Mouse (Mus musculus): Measurements from ENCODE around the gene Reck. TPM values are rescaled to one million over a fixed set of nuclear protein-coding genes. Genes with fewer than 3 reads are reported as not detected.

Gene Reck
- polyA plus RNA-seq (2012; rRNA removed) = 2.2 and 2.5 TPM in 2 replicates

DNA sequence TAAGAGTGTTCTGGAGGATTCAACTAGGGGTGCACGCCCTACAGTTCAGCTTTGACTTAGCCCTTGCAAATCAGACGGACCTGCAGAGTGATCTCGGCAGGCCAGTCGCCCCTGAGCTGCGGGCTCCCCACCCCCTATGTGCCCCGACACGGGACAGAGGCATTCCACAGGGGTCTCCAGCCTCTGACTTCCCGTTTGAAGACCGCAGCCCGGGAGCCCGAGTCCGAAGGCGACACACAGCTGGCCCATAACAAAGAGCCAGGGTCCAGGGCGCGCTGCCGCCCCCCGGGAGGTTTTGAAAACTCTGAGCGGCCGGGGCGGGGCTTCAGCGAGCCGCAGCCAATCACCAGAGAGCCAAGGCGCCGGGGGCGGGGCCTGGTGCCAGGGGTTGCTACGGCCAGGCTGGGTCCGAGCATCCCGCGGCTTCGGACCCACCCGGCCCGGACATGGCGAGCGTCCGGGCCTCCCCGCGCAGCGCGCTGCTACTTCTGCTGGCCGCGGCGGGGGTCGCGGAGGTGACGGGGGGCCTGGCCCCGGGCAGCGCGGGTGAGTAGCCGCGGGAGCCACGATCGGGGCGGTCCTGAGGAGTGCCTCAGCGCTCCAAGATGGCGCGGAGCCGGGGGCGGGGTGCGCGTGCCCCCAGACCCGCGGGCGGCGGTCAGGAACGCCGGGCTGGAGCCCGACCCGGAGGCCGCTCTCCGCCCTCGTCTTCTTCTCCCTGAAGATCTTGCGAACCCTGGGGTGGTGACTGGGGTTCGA, at the start of gene Reck:
Gene Reck (plus strand): TSS at position 371 of the 759 bp plus-strand sequence.

DNA sequence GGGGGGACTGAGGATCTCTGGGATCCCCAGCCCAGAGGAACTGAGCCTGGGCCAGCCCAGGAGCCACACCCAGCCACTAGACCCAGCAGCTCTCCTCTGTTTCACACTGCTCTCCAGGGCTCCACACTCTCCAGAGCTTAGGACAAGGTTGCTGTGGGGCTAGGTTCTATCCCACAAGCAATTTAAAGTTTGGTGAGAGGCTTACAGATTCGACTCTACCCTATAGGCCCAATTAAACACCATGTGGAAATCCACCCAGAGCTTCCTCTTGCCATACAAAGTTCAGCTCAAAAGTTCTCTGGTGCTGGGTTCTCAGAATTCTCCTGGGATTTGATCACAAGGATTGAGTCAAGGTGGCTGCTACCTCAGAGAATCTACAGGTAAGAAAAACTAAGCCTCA, 35.2 kb upstream of the Reck start, which contains the start of gene Olfr157:
Gene Olfr157 (minus strand): TSS at position 101 of the 400 bp plus-strand sequence.

DNA sequence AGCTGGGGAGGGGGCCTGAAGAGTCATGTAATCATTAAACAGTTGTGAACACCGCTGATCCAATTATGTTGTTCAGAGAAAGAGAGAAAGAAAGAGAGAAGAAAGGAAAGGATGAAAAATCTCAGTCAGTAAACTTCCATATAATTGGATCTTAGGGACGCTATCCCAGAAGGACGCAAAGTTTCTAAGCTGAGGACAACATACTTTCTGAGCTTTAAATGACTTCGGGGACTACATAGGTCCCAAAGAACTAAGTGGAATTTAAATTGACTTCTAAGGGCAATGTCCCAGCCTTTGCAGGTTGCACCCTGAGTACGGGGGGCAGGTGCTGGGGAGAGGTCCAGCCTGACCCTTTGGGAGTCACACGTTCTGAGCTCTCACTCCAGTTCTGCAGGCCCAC, 24.1 kb upstream of the Reck start, which contains the start of gene Olfr155:
Gene Olfr155 (plus strand): TSS at position 301 of the 400 bp plus-strand sequence.

DNA sequence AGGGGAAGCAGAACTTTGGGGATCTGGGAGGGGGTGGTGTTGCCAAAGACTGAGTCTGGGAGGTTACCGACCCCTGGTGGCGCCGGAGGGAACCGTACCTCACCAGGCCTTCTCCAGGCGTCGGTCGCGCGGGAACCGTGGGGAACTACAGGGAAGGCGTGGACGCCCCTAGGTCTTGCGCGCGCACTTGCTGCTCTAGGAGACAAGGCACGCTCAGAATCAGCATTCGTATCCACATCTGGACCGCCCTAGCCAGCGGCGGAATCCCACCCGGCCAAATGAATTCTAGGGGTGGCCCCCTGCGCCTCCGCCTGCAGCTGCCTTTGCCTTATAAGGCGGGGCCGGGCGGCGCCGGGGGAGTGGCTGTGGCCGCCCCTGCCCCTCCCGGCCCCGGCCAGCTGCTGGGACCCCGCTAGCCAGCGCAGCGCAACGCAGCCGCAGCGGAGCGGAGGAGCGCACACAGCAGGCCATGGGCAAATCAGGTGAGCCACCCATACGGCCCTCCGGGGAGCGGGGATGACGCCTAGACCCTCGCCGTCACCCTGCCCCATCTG, 82.0 kb downstream of the Reck start, which contains the start of gene Glipr2:
Gene Glipr2 (plus strand): TSS at position 110 of the 554 bp plus-strand sequence.

DNA sequence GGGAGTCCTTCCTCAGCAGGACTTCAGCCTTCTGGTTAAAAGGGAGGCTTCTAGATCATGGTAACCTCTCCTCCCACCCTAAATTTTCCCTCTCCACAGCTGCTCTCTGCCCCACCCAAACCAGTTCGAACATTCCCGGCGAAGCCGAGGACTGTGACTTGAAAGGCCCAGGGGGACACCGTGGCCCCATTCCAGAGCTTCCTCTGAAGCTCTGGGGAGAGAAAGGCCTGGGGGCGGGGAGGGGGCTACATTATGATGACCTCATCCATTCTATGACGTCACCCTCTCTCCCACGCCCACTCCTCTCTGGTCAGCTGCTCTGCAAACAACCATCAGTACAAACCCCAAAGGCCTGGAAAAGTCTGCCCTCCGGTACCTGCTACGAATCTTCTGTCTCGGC, 107.9 kb downstream of the Reck start, which contains the start of gene Ccin:
Gene Ccin (plus strand): TSS at position 303 of the 400 bp plus-strand sequence.

Other genes with a start within 250 kb of the Reck start
- 2.2 and 2.9 TPM in 2 replicates for gene Npr2, start 243.6 kb upstream of the Reck start, polyA plus RNA-seq (2012; rRNA removed)
- gene Spag8, start 221.9 kb upstream of the Reck start, polyA plus RNA-seq (2012; rRNA removed) = 0.25 and 0.35 TPM in 2 replicates
- 52.1 and 54.6 TPM in 2 replicates for gene Hint2, start 219.1 kb upstream of the Reck start, polyA plus RNA-seq (2012; rRNA removed)
- 0.26 and 0.30 TPM in 2 replicates for gene Tmem8b, start 206.6 kb upstream of the Reck start, polyA plus RNA-seq (2012; rRNA removed)
- under 0.01 and 0.03 TPM in 2 replicates for gene Fam221b, start 206.4 kb upstream of the Reck start, polyA plus RNA-seq (2012; rRNA removed)
- not detected in 2 replicates for gene Olfr70, start 174.7 kb upstream of the Reck start, polyA plus RNA-seq (2012; rRNA removed)
- gene Olfr71, start 165.3 kb upstream of the Reck start, polyA plus RNA-seq (2012; rRNA removed) = not detected in 2 replicates
- 0.28 and 0.39 TPM in 2 replicates for gene Hrct1, start 148.3 kb upstream of the Reck start, polyA plus RNA-seq (2012; rRNA removed)
- 0.07 and 0.10 TPM in 2 replicates for gene Spaar, start 145.5 kb upstream of the Reck start, polyA plus RNA-seq (2012; rRNA removed)
- gene Olfr159, start 104.5 kb upstream of the Reck start, polyA plus RNA-seq (2012; rRNA removed) = not detected in 2 replicates
- not detected in 2 replicates for gene Olfr156, start 51.6 kb upstream of the Reck start, polyA plus RNA-seq (2012; rRNA removed)
- gene Olfr157, start 35.3 kb upstream of the Reck start, polyA plus RNA-seq (2012; rRNA removed) = not detected in 2 replicates
- gene Olfr155, start 24.0 kb upstream of the Reck start, polyA plus RNA-seq (2012; rRNA removed) = not detected in 2 replicates
- gene Glipr2, start 81.9 kb downstream of the Reck start, polyA plus RNA-seq (2012; rRNA removed) = 31.2 and 35.0 TPM in 2 replicates
- gene Ccin, start 108.0 kb downstream of the Reck start, polyA plus RNA-seq (2012; rRNA removed) = 0.02 and 0.03 TPM in 2 replicates
- gene Clta, start 128.9 kb downstream of the Reck start, polyA plus RNA-seq (2012; rRNA removed) = 167 and 176 TPM in 2 replicates
- 20.2 and 25.8 TPM in 2 replicates for gene Gne, start 208.6 kb downstream of the Reck start, polyA plus RNA-seq (2012; rRNA removed)

Data from liver, embryonic 18 days (tissue).